Mouse (Mus musculus) heart, embryonic 15.5 days (tissue): Measurements from ENCODE around the gene Arf3. TPM values are rescaled to one million over a fixed set of nuclear protein-coding genes. Genes with fewer than 3 reads are reported as not detected.

Experiments
- polyA plus RNA-seq: library from polyadenylated mRNA; unstranded; fragments of >200 nt; fragmentation: Nextera tagmentation; extraction: Ambion mirVana; gene quantifications from 2 replicates; pipeline ENCODE4 v1.2.1, GENCODE M21; 2015

Gene Arf3
- polyA plus RNA-seq, 1 experiment from 2014 or later, result 29.5 TPM

Other genes with a start within 250 kb of the Arf3 start
- 70.0 and 81.2 TPM in 2 replicates for gene Kansl2, start 228.9 kb downstream of the Arf3 start, polyA plus RNA-seq
- 33.2 and 38.0 TPM in 2 replicates for gene Ccnt1, start 192.3 kb downstream of the Arf3 start, polyA plus RNA-seq
- 0.40 and 0.74 TPM in 2 replicates for gene 4930415O20Rik, start 192.2 kb downstream of the Arf3 start, polyA plus RNA-seq
- gene Adcy6, start 153.1 kb downstream of the Arf3 start, polyA plus RNA-seq, result 36.5 and 43.0 TPM in 2 replicates
- 8.7 and 12.8 TPM in 2 replicates for gene Cacnb3, start 132.4 kb downstream of the Arf3 start, polyA plus RNA-seq
- 16.1 and 17.8 TPM in 2 replicates for gene Ddx23, start 100.3 kb downstream of the Arf3 start, polyA plus RNA-seq
- gene Rnd1, start 85.8 kb downstream of the Arf3 start, polyA plus RNA-seq, result 1.1 and 1.2 TPM in 2 replicates
- 0.87 and 1.0 TPM in 2 replicates for gene Ccdc65, start 55.0 kb downstream of the Arf3 start, polyA plus RNA-seq
- 20.9 and 26.6 TPM in 2 replicates for gene Fkbp11, start 35.0 kb downstream of the Arf3 start, polyA plus RNA-seq
- gene Wnt10b, start 14.9 kb upstream of the Arf3 start, polyA plus RNA-seq, result 0.46 TPM in 1 of 2 replicates, not detected in the other
- gene Wnt1, start 26.6 kb upstream of the Arf3 start, polyA plus RNA-seq, result not detected in 2 replicates
- gene Ddn, start 46.3 kb upstream of the Arf3 start, polyA plus RNA-seq, result 0.32 and 0.66 TPM in 2 replicates
- 93.5 and 100 TPM in 2 replicates for gene Prkag1, start 68.3 kb upstream of the Arf3 start, polyA plus RNA-seq
- gene Kmt2d, start 108.0 kb upstream of the Arf3 start, polyA plus RNA-seq, result 7.6 and 9.3 TPM in 2 replicates
- gene Rhebl1, start 131.3 kb upstream of the Arf3 start, polyA plus RNA-seq, result 5.9 and 6.7 TPM in 2 replicates
- 2.1 and 4.2 TPM in 2 replicates for gene Dhh, start 135.3 kb upstream of the Arf3 start, polyA plus RNA-seq
- 10.7 and 13.7 TPM in 2 replicates for gene Lmbr1l, start 155.0 kb upstream of the Arf3 start, polyA plus RNA-seq
- 1,310 and 1,493 TPM in 2 replicates for gene Tuba1b, start 171.4 kb upstream of the Arf3 start, polyA plus RNA-seq
- gene Gm49450, start 190.3 kb upstream of the Arf3 start, polyA plus RNA-seq, result not detected in 2 replicates
- gene Tuba1a, start 190.5 kb upstream of the Arf3 start, polyA plus RNA-seq, result 719 and 906 TPM in 2 replicates